Mouse (Mus musculus) fat pad, adult 2 months (tissue): ENCODE measurements around the gene Stard10.

Experiments used
- DNase-seq: peaks from one replicate; pipeline ENCODE4 v3.0.0-alpha.2; 2011; ENCODE audit warnings: low read depth, low spot score; ENCODE audit errors: extremely low read depth

The Stard10 gene

DNA sequence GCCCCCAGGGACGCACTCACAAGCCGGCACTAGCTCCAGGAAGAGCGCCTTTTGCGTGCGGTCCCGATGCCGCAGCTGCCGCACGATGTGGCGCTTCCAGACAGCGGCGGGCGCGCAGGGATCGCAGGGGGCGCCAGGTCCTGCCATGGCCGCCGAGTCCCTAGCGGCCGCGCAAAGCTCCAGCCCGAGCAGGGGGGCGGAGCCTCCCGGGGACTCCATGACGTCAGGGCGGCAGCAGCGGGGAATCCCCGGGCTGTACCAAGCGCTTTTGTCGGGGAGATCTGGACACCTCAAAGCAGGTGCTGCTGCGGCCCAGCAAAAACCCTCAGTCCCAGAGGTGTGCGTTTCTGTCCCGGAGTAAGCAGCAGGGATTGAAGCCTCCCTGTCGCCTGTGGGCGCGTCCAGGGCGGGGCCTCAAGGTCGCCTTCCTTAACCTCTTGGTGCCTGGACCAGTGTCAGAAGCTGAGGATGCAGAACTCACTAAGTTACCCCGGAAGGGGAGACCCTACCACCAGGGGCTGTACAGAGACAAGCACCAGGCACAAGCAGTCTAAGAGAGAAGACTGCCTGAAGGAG, 14.9 kb upstream of the Stard10 start, which contains the start of gene Atg16l2:
TSS of gene Atg16l2 (minus strand) at position 371 of the 576 bp plus-strand sequence.
- DNase-seq, result peak; percentile 63

DNA sequence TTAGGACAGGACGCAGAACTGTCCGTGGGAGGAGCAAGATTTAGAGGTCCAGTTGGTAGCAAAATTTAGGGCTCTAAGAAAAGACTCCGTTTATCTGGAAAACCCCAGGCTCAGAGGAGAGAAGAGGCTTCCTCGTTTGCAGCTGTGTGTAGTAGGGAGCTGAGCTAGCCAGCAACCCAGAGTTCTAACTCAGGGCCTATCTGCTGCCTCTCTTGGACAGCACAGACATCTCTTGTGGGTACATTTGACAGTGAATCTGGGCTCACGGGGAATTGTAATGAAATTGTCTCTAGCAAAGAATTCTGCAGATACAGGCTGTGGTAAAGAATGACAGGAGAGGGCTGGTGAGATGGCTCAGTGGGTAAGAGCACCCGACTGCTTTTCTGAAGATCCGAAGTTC, 14.2 kb upstream of the Stard10 start:
- DNase-seq, result no peak

DNA sequence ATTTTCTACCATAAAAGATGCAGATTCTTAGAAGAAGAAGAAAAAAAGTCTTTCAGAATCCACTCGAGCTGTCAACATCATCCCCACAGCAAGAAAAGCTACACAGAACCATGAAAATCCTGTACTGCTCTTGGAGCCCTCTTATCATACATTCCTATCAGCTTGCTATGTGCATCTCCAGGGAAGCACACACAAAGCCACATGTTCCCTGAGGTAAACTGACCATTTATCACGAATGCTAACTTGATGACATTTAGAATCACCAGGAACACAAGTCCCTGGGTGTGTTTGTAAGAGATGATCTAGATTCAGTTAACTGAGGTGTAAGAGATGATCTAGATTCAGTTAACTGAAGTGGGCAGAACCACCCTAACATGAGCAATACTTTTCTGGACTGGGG, 10.0 kb upstream of the Stard10 start:
- no peak for DNase-seq

DNA sequence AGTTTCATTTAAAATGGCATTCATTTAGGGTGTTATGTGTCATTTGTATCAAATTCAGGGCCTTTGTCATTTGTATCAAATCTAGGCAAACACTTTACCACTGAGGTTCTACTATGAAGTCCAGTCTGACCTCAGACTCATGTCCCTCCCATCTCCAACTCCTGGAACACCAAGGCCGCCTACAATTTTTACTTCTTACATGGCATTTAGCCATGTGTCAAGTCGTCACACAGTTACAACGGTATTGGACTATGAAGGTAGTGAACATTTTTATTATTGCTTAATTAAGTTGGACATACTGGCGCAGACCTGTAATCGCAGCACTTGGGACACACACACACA, 6.9 kb upstream of the Stard10 start:
- no peak for DNase-seq

DNA sequence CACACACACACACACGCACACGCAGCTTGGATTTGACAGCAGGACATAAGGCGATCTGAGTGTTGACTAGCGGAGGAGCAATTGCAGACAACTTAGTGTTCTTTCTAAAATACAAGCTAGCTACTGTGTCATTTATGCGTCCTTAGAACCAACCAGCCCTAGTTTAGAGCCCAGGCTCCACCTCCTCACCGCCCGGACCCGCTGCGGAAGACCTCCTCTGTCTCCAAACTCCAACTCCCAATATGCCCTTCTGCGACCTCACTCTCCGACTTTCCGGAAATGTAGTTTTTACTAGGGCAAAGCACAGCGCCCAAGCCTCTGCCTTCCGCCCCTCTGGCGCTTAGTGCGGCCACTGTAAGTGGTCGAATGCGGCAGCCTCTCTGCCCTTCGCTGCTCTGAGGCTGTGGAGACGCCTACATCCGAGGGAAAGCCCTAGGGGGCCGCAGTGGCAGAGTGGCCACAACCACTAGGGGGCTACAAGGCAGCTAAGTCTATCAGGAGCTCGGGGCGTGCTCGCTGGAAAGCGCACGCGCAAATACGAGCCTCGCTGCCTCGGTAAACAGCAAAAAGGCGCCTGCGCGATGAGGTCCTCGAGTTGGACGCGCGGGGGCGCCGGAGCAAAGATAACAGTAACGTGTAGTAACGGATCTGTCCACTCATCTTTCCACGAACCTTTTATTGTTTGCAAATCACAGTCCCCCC, 6.4 kb upstream of the Stard10 start:
- peak; percentile 83 for DNase-seq

DNA sequence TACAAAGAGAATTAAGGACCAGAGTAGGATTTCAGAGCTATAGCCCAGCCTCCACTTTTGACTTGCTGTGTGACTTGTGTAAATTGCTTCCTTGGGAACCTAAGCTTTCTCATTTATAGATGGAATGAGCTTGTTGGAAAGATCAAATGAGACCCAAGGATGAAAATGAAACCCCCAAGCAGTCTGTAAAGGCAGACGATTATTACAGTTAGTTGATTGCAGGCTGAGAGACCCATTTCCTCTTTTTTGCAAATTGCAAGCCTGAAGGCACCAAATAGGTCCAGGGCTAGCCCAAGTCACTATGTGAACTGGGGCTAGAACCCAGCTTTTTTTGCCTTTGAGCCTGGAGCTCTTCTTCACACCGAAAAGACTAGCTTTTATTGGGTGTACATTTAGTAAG, 5.8 kb upstream of the Stard10 start:
- no peak for DNase-seq

DNA sequence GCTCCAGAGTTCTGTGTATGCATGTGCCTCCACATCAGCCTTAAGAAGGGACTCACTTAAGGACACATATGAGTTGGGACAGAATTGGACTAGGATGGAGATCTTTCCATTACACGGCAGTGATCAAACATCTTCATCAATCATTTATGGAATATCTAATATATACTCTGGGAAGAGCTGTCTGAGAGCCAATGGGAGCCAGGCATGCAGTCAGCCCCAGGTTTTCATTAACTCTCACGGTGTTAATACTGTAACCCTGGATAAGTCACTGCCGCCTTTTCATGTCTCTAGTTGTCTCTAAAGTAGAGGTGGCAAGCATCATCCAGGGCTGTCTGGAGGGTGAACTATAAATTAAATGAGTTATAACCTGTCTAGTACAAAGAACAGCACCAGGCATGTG, 3.9 kb upstream of the Stard10 start:
- DNase-seq, result no peak

DNA sequence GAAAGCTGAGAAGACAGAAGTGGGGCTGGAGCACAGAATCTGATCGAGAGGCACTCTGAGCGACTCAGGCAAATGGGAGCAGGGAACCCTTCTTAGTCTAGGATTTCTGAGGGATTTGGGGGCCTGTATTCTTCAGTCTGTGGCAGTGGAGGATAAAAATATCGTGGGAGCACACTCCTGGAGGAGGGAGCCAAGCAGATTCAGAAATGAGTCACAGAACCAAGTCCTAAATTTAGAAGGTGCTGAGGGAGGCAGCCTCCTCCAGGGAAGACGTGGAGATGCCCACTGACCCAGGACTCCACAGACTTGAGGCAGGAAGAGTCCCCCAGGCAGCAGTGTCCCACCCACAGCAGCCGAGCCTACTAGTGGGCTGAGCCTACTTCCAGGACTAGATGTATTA, 2.5 kb upstream of the Stard10 start:
- no peak for DNase-seq

DNA sequence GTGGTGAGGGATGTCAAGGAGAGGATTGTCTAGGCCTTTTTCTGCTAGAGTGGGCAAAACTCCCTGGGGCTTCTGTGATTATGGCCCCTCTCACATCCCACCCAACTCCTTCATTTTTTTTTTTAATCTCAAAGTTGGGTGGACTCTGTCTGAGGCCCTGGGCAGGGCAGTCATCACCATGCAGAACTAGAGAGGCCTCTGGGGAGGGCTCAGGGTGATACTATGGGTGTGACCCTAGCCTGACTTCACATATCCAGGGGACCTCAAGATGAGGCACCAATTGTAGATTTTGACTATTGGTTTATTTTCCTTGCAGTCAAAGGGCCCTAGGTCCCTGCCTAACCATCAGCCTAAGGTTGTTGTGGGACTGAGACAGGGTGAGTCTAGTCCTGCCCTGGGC, 1.2 kb upstream of the Stard10 start:
- no peak for DNase-seq

DNA sequence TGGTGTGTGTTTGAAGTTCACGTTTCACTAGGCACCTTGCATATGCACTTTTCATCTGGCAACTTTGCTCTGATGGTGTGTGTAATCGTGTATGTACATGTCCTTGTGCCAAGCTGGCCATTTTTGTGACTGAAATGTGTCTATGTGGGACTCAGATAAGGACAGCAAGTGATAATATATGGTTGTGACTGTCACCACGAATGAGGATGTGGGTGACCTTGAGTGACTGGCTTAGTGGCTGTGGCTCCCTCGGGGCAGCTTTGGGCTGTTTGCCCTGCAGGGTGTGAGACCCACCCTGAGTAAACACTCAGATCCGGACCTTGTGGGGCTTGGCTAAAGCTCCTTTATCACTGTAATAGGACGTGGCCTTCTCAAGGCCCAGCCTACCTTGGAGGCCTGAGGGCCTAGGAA, 290 bp upstream of the Stard10 start:
- no peak for DNase-seq

DNA sequence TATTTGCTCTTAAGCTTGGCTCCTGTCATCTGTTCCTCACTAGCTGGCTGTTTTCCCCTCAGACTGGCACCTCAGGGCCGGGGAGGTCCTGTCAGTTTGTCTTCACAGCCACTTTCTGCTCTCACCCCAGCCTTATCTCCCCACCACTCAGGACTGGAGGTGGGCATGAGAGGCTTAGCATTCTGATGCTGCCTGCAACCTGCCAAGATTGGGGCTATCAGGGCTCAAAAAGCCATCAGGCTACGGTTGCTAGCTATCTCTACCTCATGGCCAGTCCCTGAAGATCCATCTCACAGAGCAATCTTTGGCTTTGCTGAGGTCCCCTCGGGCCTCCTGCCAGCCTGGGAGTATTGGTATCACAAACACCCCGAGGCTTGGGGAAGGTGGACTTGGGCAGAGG, 2.0 kb downstream of the Stard10 start:
- DNase-seq, result no peak

DNA sequence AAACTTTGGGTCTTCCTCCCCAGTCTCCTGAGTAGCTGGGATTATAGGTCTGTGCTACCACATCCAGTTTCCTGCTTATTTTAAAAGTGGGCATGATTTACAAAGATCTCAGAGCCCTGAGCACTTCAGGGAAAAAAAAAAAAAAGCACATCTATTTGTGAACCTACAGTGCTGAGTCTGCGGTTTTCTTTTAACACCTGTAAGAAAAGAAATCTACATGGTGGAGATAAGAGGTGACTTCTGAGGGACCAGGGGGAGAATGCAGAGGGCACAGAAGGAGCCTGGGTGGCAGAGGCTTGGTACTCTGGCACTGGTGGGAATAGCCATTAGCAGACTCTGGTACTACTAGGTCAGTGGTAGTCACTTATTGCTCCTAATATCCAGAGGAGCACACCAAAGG, 2.9 kb downstream of the Stard10 start:
- DNase-seq, result no peak

DNA sequence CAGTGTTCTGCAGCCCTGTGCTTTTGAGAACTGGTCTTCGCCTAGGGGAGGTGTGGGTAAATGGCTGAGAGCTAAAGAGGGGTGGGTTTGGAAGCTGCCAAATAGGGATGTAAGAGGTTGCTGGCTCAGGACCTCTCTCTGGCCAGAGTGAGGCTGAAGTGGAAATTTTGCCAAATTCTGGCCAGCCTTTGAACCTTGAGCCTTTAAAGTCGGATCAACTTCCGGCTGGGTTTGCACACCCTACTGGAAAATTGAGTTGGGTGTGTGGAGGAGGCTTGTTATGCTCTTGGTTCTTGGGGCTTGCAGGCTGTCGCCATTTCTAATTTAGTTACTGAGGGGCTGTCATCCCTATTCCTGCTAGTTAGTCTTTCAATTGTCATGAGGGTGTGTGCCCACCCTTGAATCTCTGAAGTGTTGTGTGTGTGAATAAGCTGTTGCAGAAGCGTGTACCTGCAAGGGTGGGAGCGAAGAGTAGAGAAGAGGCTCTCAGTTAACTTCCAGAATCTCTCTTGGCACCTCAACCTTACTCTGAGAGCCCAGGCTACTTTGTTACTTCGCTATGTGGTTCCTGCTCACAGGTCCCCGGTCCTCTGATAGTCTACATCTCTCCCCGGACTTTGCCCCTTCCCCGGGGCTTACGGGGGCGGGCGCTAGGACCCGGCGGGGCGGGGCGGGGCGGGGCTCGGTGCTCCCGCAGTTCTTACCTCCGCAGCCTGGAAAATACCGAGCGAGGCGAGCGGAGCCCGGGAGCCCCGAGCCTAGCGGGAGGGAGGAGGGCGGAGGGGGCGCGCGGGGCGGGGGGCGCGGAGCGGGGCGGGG, 3.7 kb downstream of the Stard10 start:
- DNase-seq, result no peak

DNA sequence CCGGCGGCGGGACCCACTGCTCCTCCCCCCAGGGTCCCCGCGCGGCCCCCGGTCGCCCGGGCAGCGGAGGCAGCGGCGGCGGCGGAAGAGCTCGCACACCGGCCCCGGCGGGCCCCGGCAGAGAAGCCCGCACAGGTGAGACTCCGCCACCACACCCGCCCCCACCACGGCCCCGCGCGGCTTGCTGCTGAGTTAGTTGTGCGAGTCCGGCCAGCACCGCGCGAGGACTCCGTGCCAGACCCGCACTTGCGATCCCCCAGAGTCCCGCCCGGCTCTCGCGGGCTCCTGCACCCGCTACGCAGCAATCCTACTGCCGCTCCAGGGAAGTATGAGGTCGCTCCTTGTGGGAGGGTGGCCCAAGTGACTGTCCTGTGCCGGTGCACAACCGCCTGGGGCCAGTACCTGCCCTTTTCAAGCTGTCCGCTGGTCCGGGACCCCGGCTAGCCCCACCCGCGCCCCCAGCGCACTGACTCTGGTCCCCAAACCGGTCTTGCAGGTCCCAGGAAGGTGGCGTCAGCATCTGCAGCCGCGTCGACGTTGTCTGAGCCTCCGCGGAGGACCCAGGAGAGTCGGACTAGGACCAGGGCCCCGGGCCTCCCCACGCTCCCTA, 4.4 kb downstream of the Stard10 start:
- DNase-seq, result no peak

DNA sequence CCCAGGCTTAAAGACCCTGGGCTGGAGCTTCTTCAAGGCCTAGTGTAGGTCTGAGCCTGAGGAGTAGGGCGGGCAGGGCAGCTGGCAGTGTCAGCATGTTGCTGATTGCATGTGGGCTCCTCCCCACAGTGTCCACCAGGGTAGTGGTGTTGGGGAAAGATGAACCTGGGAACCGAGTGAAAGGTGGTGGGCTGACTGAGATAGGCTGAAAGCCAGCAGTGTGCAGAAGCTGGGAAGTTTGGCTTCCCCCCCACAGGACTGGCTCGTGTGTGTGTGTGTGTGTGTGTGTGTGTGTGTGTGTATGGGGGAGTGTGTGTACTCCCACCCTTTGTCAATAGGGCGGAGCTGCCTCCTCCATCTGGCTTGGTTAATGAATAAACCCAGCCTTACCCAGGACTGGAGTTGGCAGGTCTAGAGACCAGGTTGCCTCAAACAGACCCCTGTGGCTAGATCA, 6.3 kb downstream of the Stard10 start:
- no peak for DNase-seq

DNA sequence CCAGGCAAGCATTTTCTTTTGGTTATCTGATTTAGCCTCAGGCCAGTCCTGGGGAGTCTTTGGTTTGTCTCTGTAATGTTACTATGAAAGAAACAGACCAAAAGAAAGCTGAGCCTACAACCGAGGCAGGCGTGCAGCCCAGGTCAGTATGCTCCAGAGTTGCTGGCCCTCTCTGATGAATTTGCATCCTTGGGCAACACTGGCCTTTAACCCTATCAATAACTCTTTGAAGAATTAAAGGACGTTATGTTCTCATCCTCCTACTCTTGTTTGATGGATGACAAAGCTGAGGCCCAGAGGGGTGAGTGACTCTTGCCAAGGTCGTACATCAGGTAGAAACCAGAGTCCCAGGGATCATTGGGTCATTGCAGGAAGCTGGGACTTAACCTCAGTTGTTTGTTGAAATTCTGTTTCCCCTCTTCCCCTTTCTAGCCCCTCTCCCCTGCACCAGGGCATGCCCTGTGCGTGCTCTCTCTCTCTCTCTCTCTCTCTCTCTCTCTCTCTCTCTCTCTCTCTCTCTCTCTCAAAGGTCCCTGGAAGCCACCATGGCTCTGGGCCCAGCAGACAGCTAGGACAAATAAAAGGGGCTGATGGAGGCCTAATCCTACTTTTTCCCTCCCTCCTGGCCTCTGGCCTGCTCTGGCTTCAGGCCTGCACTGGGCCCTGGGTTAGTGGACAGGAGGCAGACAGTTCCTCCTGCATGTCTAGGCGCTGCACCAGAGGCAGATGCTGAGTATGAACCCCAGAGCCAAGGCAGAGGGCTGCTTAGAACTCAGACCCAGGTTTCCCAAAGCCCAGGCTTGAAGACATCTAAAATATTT, 7.5 kb downstream of the Stard10 start:
- DNase-seq, result no peak

DNA sequence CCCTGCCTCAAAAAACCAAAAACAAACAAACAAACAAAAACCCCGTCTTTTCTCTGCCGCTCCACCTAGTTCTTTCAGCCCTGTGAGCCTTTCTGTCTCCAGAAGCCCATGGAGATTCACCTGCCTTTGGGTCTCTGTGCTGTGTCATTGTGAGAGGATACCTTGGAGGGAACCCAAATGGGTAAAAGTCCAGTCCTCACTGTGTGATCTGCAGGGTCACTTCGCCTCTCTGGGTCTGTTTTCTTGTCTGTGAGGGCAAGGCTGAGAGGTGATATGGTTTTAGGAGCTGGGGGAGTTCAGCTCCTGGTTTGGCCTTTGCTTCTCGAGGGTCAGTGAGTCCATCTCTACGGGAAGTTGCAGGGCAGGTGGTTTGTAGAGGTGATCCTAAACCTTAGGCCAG, 9.1 kb downstream of the Stard10 start:
- no peak for DNase-seq

DNA sequence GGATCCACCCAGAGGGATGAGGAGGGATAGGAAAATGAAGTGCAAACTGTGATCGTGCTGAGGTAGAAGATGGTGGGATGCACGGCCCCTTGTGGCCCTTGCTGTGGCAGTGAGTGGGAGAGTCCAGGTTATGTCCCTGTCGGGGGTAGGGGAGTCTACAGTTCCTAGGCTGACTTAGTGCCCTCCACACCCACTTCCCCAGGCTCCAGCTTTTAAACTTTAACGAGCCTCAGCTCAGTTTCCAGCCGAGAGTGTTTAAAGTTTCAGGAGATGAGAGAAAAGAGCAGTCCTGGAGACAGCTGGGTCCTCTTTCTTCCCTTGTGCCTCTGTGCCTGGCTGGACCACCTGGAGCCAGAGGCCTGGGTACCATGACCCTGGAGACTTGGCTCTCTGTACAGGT, 10.4 kb downstream of the Stard10 start:
- no peak for DNase-seq

DNA sequence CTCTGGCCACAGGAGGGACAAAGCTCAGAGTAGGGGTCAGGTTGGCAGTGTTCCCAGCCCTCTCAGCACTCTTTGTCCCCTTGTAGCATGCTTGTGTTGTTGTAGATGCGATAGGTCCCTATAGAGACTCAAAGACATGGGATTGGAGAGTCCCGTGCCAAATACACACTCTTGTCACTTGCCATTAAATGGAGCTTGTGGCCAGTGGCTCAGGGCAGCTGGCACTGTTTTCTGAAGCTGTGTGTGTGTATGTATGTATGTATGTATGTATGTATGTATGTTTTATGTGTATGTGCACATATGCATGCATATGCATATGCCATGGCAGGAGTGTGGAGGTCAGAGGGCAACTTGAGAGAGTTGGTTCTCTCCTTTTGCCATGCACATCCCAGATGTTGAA, 10.9 kb downstream of the Stard10 start:
- DNase-seq, result no peak

DNA sequence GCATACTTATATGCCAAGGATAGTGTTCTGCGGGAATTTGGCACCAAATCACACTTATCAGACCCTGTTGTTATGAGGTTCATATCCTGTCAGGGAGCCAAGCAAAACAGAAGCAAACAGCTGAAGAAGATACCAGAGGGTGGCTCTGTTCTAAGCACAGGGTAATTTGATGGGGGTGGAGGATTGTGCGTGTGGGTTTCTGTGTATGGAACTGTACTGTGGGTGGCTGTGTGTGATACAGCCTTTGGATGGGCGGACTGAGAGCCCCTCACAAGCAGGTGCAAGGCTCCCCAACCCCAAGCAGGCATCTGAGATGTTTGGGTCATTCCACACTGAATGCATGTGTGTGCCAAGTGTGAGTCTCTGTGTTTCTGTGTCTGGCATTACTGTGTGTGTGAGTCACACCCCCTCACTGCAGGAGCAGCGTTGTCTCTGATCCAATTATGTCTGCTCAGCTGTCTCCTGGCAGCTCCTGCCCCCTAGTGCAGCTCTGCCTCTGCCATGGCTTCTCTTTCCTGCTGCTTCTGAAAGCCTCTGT, 11.8 kb downstream of the Stard10 start:
- DNase-seq, result no peak

DNA sequence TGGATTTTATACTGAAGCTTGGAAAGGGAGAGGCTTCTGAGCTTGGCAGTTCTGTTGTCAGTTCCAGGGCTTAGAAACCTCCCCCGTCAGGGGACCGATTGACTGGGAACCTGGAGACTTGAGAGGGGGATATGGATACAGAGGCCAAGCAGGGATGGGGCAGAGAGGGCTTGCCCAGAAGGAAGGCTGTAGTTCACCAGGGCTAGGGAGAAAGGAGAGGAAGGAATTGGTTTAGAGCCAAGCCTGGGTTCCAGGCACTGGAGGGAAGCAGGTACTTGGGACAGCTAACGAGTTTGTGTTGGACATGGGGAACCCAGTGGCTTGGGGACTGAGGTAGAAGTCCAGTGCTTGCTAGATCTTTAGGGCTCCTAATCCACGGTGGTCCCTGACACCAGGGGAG, 12.7 kb downstream of the Stard10 start:
- DNase-seq, result no peak
